Mouse (Mus musculus) spleen, postnatal 14 days (tissue): ENCODE measurements around the gene Dhx30.
"Not testable (repeated sequence)": the region's sequence is repeated elsewhere in the genome, so short reads cannot be mapped to it uniquely, and the experiment has no call there.

Experiments
- DNase-seq, 2 experiments: peaks; one replicate each; pipeline ENCODE4 v3.0.0; 2021 to 2022; ENCODE audit warnings: low spot score in 2 of 2

The Dhx30 gene

DNA sequence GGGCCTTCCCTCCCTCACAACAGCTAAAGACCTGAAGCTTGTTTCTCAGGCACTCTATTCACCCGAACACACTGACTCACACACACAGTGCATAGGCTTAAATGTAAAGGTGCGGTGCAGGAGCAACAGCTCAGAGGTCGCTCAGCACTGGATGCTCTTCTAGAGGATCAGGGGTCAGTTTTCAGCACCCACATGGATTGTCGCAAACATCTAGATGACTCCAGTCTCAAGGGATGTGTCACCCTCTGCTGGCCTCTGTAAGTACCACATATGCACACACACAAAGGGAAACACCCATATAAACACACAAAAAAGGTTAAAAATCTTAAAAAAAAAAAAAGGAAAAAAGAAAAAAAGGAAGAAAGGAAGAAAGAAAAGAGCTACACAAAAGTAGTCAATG, 22.9 kb downstream of the Dhx30 start:
- no peak for DNase-seq

DNA sequence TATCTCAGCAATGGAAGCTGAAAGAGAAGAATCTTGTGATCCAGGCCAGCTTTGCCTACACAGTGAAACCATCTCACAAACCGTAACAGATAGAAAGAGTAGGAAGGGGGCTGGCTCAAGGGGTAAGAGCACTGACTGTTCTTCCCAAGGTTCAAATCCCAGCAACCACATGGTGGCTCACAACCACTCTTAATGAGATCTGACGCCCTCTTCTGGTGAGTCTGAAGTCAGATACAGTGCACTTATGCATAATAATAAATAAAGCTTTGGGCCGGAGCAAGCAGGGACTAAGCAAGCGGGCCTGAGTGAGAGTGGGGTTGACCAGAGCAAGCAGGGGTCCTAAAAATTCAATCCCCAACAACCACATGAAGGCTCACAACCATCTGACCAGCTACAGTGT, 24.3 kb downstream of the Dhx30 start:
- no peak for DNase-seq

DNA sequence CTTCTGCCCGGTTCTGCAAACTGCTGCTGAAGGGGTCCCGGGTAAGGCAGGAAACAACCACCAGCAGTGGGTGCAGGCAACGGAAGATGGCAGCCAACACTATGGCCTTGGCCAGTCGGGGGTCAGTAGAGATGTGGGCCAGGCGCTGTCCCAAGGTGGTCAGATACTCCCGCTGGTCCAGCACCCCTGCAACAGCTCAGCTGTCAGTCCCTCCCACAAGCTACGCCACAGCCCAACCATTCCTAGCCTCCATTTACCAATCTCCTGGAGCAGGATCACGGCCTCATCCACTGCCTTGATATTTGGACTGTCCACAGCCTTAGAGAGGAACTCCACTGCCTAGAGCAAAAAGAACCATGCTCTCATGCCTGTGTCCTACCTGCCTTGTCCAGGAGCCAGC, 31.9 kb downstream of the Dhx30 start:
- DNase-seq, result no peak

DNA sequence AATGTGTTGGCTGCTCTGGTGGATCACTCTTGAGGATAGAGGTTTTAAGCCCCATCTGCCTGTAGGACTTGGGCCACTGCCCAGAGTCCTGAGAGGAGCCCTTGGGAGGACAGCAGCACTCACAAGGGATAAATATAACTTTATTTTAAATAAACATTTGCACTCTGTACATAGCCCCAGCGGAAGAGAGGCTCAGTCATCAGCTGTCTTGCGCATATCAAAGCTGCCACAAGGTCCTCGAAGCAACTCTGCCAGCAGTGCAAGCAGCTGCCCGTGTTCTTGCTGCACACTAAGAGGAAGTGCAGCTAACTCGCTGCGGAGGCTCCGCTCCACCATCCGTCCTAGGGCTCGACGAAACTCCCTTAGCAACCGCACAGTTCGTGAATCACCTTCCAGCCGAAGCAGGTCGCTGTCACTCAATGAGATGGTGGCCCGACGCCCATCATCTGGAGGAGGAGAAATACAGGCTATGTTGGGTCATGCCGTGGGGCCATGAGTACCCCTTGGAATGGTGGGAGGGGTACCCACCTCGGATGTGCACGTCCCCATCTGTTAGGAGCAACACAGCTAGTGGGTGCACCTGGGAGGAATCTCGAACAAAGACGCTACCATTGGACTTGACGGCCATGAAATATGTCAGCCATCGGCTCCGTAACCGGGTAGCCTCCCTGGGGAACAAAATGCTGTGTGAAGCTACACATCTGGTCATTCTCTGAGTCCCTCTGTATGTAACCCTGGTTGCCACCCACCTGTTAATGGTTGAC, 33.2 kb downstream of the Dhx30 start:
- DNase-seq, result no peak

DNA sequence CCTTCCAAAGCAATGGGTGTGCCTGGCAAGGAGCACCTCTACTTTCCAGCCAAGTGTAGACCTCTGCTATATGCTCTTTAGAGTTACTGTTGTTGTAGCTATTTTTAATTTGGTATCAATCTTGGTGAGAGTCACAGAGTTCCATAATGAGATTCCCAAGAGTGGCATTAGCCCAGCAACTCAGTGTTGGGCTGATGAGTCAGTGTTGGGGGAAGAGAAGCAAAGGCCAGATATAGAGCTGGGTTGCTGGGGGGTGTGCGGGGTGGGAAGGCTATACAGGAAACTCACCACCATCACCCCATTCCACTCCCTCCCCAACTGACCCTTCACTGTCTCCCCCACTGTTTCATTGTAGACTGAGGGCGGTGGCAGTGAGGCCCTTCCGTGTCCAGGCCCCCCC, 36.6 kb downstream of the Dhx30 start:
- no peak for DNase-seq

DNA sequence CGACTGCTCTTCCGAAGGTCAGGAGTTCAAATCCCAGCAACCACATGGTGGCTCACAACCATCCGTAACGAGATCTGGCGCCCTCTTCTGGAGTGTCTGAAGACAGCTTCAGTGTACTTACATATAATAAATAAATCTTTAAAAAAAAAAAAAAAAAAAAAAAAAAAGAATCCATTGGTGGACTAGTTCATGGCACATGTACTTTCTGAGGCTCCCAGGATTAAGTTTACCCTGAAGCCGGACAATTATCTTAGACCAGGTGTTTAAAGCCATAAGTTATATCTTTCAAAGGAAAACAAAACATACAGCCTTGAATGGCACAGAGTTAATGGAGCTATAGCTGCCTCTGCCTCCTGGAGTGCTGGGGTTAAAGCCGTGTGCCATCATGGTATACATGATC, 41.2 kb downstream of the Dhx30 start:
- not testable (repeated sequence) for DNase-seq

GRCm38 (mm10) chr9:110071843-110072242, 45.8 kb downstream of the Dhx30 start:
- peak; percentile 33 to 53 for DNase-seq

GRCm38 (mm10) chr9:110071011-110071410, 46.6 kb downstream of the Dhx30 start:
- DNase-seq, result no peak

DNA sequence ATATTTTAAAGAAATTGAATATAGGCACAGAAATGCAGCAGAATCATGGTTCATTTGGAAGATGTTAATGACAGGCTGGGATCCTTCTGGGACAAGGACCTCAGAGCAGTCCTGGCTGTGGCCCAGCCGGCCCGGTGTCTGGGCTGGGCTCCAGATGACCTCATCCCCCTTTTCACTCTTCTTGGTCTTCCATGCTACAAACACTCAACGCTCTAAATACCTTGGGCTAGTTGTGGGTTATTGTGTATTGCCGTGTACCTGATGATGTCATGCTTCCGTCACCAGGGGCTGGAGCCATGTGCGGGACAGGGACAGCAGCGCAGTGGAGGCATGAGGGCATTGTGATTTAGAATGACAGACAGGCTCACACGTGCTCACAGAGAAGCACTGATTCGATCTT, 47.3 kb downstream of the Dhx30 start:
- DNase-seq, result no peak

- DNase-seq, result no peak
Measured at GRCm38 (mm10) chr9:110068745-110069144, 48.9 kb downstream of the Dhx30 start.

GRCm38 (mm10) chr9:110064641-110065040, 53.0 kb downstream of the Dhx30 start:
- DNase-seq, result no peak

DNA sequence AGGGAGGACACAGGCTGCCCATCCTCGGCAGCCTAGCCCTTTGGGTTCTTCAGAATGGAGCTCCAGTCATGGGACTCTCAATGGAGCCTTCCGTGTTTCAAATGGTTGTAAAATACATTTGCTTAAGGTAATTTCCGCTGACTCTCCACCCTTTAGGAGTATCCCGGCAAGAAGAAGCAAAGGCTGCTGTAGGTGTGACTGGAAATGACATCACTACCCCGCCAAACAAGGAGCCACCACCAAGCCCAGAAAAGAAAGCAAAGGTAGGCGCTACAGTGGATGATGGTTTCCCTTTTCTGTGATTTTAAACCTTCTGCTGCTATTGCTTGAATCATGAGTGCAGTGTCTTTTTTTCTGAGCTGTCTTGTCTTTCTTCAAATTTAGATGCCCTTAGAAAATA, 54.8 kb downstream of the Dhx30 start:
- no peak for DNase-seq

DNA sequence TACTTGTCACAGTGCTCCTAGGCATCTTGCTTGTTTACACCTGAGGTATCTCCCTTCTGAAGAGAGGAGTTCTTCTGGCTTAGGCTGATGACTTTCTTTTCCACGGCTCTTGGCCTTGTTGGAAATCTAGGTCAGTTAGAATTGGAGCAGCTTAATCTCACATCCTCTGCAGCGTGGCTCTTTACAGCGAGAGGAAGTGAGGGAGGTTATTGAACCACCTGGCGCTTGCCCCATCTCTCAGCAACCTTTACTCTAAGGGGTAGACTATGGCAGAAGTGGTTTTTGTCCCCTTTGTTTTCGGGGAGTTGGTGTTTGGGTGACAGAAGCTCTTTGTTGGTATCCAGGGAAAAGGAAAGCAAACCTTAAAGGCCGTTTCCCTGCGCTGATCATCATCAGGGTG, 55.2 kb downstream of the Dhx30 start:
- DNase-seq, result no peak

- no peak for DNase-seq
Measured at GRCm38 (mm10) chr9:110060761-110061160, 56.9 kb downstream of the Dhx30 start.

- no peak for DNase-seq
Measured at GRCm38 (mm10) chr9:110057200-110057599, 60.4 kb downstream of the Dhx30 start.

DNA sequence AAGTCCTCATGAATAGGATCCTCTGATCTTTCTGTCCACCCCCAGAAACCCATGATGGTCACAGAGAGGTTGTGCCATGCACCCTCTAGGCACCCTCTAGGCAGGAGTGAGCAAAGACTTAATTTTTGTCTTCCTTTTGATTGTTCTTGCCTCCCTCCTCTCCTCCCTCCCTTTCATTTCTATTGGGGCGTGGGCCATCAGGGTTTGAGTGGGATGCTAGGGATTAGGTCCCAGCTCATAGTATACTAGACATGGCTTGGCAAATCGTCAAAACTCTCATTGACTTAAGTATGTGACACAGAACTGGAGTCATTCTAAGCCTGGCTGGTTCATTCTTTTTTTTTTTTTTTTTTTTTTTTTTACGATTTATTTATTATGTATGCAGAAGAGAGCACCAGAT, 62.8 kb downstream of the Dhx30 start:
- no peak for DNase-seq

GRCm38 (mm10) chr9:110054080-110054421, 63.6 kb downstream of the Dhx30 start:
- DNase-seq, result no peak

DNA sequence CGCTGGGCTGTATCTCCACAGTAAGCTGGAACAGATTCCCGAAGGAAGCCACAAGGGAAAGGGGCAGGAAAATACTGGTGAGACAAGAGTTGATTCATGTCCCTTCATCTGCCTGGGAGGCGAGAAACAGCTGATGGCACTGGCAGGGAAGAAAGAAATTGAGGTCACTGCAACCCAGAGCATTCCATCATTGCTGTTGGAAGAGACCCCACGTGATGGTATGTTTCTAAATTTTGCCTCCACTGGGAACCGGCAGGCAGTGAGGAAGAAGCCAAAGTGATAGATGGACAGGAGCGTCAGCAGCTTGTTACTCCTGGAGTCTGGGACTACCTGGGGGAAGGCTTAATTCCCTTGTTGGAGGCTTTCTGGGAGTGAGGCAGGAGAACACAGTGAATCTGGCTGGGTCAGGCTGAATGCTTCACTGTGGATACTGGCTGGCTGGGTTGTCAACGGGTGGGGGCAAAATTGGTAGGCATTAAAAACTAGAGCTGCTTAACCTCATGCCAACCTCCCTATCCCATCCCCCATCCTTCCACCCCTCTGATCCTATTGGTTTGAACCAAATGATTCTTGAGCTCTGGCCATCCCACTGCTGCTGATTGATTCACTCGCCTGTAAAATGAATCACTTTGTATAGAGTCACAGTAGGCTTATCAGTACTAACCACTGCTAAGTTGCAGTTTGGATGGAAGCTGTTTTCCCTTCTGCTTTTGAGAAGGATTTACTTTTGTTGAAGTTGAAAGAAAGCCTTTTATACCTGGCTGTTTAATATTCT, 64.1 kb downstream of the Dhx30 start:
- no peak for DNase-seq

- no peak for DNase-seq
Measured at GRCm38 (mm10) chr9:110052951-110053304, 64.7 kb downstream of the Dhx30 start.

DNA sequence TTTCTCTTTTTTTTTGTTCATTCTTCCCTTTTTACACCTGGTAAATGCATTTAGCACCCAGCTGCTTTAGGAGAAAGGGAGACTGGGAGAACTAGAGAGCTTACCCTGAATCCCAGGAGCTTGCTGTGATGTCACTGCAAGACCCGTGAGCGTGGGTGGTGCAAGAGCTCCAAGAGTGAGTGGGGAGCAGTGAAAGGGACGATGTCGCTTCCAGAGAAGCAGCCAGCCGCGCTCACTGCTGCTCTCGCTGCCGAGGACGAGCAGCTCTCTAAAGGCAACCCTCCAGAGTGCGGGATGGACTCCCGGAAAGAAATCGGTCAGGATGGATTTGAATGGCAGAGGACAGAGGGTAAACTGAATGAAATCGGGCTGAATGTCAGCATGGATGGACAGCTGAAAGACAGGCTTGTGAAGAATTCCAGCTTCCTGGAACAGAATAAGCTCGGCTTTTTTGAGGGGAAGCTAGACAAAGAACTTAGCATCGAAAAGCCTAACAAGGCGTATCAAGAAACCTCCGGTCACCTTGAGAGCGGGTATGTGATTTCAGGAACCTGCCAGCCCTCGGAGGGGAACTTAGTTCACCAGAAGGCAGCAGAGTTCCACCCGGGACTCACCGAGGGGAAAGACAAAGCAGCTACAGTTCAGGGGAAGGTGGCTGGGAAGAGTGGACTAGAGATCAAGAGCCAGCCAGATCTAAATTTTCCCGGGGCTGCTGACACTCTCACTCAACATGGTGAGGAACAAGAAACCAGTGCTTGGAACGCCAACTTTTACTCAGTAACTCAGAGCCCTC, 65.6 kb downstream of the Dhx30 start:
- DNase-seq, result no peak

GRCm38 (mm10) chr9:110051184-110051583, 66.4 kb downstream of the Dhx30 start:
- no peak for DNase-seq

GRCm38 (mm10) chr9:110047857-110048256, 69.8 kb downstream of the Dhx30 start:
- no peak for DNase-seq

DNA sequence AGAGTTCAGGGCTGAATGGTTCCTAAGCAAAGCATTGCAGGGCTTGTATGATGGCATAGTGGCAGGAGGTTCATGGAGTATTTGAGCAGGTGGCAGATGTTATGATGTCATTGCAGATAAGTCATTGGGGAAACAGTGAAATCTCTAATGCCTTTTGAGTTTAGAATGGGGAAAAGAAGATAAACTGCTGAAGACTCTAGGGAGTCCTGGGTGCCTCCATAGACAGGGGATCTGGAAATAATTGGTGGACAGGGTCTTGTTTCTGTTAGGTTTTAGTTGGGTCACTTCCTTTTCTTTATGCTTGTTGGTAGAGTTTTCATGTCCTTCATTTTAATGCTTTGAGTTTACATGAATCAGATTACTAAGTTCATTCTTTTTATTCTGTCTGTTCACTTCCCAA, 70.4 kb downstream of the Dhx30 start:
- DNase-seq, result no peak
